Mouse (Mus musculus) naive thymus-derived CD4-positive, alpha-beta T cell, adult 2 months (primary cell): Measurements from ENCODE around the gene Cryzl1.
A peak's percentile ranks its signal among the peaks of the same experiment; 100 is the strongest.

Source experiments
- DNase-seq: peaks from one replicate; pipeline ENCODE4 v3.0.0-alpha.2; 2011; ENCODE audit warnings: low read depth

Gene Cryzl1

DNA sequence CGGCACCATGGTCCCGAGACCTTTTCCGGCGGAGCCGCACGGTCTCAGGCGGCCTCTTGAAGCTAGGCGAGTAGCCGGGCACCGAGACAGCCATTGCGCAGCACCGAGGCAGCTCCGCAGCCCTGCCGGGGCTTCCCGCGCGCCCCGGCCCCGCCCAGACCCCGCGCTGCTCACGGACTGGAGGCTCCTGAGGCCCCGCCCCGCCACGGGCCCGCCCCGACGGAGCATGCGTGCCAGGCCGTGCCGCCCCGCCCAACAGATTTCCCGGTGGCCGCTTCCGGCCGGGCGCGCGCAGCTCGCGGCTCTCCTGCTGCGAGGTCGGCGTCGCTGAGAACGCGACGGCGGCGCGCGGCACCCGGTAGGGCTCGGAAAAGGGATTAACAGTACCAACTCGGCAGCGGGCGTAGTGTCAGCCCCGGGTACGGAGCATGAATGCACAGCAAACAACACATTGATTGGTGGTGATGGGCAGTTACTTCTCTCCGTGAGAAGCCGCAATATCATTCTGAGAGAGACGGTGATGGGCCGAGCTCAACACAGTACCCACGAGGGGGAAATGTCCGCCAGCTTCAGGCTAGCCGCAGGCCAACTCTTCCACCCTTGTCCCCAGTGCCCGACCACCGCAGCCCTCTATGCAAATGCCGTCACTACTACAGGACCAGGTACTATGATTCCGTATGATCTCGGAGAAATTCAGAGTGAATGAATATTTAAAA is 40.0 kb downstream of the Cryzl1 start, which contains the start of gene Donson:
Gene Donson (minus strand): TSS at position 152 of the 716 bp plus-strand sequence.
- peak; percentile 97 for DNase-seq

DNA sequence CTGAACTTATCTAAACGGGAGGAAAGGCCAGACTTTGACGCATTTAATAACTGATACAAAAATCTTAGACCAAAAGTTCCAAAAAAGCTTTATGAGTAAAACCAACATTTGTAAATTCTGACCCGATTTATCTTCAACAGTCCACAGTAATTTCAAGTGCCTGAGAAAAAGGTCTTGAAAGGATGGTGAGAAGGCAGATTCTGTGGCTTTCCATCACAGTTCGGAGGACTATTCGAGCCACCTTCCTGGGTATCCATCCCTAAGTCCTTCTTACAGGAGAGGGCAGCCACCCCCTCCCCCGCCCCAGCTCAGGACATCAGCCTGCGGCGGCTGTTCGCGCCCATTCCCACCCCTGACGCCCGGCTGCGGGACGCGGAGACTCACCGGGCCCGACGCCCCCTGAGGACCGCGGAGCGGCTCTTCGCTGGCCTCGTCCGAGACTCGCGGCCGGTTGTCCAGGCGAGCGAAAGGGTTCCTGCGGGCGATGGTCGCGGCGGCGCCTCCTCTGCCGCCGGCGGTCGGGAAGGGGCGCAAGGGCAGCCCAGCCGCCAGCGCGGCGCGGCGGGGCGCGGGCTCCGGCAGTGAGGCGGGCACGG is 40.7 kb downstream of the Cryzl1 start:
- DNase-seq, result no peak

DNA sequence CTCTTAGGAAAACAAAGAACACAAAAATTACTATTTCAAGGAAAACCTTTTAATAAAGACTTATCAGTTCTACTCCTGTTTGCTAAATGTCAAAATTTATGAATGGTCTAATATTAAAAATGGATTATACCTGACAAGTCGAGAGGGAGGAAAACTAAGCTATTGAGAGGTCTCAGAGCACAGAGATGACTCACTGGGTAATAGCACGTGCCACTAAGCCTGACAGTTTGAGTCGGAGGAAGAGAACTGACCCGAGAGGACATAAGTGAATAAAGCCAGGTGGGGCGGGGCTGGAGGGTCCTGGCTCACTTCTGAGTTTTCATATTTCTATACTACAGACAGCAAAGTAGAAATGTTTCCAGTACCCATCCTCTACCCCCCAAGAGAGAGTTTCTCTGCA is 42.4 kb downstream of the Cryzl1 start:
- no peak for DNase-seq

DNA sequence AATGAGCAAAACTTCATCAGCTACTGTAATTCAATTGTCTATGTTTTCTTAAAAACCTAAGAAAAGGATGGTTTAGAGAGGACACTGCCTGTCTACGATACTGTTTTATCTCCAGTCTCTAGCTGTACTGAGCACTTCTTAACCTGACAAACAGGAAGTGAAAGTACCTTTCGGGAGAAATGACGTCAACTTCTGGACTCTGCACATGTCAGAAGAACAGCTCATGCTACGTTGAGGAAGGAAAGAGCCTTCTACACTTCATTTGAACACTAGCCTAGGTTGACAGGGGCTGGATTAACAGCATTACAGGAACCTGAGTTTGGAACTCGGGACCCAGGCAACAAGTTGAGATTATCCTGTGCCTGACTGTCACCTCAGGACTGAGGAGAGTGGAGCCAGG is 43.2 kb downstream of the Cryzl1 start:
- peak; percentile 91 for DNase-seq

DNA sequence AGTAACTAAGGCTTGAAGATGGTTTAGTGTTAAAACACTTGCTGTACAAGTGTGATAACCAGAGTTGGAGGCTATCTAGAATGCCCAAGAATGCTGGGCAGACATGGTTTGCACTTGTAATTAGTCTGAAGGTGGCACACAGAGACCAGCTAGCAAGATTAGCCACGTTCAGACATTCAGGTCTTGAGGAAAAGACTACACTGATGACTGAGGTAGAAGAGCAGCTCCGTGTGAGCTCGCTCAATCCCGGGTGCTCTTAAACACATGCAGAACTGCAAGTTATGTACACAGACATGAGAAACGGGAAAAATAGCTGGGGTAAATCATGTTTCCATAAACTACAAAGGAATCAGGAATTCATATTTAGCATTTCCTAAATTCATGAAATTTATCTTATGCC is 48.1 kb downstream of the Cryzl1 start:
- DNase-seq, result no peak

DNA sequence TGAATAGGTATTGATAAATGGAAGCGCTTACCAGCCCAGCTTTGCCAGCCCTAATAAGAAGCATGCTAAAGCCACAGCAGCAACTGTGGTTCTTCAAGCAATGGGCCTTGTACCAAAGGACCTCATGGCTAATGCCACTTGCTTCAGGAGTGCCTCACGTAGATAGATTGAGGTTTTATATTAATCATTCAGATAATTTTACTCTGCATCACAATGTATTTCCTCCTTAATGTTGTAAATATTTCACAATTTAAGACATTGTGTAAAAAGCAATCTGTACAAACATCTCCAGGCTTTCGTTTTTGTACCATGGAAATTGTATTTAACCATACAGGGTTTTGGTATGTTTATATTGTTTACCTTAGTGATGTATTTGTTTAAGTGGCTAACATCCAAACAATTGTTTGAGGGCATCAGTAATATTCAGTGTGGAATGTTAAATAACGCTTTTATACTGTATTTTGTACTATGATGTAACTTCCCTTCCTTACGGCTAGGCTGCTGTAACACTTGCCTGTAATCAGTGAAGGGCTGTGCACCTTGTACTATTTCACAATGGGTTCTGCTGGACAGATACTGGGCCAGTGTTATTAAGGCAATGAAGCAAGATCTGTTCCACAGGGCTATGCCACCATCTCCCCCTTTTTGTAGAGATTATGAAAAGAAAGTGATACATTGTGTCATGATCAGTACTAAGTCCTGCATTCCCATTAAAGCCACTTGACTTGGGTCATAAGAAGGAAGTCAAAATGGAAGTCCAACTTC is 50.4 kb downstream of the Cryzl1 start:
- DNase-seq, result no peak

DNA sequence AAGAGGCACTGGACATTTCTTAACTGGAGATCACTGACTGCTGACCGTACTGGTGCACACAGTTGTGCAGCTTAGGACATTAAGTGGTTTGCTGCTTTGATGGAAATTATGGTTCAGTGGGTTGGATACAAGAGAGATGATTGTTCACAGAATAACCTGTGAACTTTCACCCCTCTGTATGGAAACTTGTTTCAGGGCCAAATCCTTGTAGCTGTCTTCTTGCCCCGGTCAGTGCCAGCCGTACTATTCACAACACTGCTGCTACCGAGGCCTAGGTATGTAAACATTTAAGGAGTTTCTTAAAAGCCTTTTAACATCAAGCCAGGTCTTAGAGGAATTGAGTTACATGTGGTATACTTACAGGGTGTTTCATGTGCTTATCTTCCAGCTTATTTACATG is 54.3 kb downstream of the Cryzl1 start:
- no peak for DNase-seq

DNA sequence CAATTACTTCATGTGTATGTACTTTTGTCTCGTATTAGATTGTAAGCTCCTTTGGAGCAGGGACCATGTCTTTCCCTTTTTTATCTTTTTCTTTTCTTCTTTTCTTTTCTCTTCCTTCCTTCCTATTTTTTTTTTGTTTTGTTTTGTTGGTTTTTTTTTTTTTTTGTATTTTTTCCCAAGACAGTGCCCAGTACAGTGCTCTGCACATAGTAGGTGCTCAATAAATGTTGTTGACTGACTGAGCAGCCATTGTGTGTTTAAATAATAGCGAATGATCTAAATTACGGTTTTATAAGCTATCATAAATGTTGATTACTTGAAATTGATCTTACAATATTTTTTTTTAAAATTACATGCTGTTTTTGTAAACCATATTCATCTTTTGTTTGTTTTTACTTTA is 65.0 kb downstream of the Cryzl1 start:
- DNase-seq, result no peak

DNA sequence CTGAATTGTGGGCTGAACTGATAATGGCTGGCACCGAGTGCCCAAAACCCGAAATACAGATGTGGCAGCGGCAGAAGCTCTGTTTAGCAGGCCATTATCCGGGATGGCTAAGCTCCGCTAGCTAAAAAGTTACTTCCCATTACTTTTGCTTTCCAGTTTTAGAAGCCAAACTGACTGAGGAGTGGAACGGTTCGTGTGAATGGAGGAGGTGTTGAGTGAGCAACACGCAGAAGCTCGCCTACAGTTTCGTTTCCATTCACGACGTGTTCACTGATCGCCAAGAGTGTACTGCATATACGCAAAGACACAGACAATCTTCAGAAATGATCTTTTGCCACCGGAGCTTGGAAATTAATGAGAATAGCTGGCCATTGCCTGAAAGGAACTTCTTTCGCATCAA is 66.4 kb downstream of the Cryzl1 start:
- no peak for DNase-seq

DNA sequence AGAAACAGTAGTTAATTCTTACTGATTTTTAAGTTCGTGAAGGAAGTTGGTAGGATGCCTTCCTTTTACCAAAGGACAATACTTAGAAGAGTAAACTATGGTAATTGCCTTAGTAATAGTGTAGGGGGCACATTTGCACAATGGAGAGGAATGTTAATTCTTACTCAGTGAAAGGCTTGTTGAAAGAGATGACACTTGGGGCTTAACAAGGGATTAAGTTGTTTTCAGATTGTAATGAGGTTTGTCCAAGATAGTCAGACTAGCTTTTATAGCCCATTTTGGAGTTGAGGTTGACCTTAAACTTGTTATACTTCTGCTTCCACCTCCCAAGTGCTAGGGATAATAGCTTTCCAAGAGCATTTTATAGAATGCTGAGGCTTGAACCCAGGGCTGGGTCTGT is 67.4 kb downstream of the Cryzl1 start:
- DNase-seq, result no peak

DNA sequence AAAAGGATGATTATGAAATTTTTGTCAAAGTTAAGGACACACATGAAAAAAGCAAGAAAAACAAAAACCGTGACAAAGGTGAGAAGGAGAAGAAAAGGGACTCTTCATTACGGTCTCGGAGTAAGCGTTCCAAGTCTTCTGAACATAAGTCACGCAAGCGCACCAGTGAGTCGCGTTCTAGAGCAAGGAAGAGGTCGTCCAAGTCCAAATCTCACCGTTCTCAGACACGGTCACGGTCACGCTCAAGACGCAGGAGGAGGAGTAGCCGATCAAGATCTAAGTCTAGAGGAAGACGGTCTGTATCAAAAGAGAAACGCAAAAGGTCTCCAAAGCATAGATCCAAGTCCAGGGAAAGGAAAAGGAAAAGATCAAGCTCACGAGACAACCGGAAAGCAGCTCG is 69.0 kb downstream of the Cryzl1 start:
- DNase-seq, result no peak

DNA sequence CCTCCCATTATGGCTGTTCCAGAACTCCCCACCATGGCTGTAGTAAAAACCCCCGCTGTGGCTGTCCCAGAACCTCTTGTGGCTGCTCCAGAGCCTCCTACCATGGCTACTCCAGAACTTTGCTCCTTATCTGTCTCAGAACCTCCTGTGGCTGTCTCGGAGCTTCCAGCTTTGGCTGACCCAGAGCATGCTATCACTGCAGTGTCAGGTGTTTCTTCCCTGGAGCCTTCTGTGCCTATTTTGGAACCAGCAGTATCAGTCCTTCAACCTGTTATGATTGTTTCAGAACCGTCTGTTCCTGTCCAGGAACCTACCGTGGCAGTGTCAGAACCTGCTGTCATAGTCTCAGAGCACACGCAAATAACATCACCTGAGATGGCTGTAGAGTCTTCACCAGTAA is 70.3 kb downstream of the Cryzl1 start:
- DNase-seq, result no peak

DNA sequence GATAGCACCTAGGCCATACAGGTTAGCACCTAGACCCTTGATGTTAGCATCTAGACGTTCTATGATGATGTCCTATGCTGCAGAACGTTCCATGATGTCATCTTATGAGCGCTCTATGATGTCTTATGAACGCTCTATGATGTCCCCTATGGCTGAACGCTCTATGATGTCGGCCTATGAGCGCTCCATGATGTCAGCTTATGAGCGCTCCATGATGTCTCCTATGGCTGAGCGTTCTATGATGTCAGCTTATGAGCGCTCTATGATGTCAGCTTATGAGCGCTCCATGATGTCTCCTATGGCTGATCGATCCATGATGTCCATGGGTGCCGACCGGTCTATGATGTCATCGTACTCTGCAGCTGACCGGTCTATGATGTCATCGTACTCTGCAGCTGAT is 71.5 kb downstream of the Cryzl1 start:
- DNase-seq, result no peak

DNA sequence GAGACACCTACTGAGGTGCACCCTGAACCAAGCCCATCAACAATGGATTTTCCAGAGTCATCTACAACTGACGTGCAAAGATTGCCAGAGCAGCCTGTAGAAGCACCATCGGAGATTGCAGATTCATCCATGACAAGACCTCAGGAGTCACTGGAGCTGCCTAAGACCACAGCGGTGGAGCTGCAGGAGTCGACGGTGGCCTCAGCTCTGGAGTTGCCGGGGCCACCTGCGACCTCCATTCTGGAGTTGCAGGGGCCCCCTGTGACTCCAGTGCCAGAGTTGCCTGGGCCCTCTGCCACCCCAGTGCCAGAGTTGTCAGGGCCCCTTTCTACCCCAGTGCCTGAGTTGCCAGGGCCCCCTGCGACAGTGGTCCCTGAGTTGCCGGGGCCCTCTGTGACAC is 73.5 kb downstream of the Cryzl1 start:
- no peak for DNase-seq

DNA sequence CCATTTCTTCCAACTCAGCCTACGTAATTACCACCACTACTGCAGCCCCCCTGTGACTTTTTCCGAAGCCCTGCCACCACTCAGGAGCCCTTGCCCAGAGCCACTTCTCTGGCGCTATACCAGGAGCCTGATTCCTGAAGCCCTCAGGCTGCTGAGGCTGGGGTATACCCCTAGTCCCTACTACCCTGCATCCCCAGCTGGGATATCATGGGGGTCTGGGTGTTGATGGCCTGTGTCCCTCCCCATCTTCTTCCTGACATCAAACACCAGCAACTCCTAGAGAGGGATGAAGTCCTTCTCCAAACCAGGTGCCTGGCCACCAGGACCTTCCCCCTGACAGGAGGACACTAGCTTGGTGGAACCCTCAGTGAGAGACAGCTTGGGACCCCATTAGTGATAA is 76.6 kb downstream of the Cryzl1 start:
- no peak for DNase-seq

DNA sequence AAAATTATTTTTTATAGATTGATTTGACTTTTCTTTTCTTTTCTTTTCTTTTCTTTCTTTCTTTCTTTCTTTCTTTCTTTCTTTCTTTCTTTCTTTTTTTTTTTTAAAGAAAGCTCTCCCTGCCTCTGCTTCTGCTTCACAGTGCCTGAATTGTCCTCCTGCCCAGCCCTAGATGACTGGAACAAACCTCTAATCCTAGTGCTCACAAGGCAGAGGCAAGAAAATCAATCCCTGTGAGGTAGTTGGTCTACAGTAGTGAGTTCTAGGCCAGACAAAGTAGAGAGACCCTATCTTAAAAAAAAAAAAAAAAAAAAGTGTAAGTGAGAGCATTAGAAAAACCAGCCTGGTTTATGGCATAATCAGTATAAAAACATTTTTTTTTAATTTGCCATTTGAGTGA is 79.0 kb downstream of the Cryzl1 start:
- DNase-seq, result no peak

DNA sequence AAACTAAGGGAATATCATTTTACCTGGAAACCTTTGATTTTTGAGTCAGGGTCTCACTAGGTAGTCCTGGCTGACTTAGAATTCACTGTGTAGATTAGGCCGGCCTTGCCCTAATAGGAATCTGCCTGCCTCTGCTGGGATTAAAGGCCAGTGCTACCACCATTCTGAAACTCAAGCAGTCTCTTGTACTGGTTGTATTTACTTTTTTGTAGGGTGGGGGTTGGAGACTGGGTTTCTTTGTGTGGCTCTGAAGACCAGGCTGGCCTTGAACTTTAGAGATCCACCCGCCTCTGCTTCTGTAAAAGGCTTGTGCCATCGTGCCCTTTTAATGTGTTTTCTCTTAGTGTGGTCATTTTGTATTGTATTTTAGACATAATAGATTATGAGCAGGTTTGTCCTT is 79.5 kb downstream of the Cryzl1 start:
- no peak for DNase-seq

DNA sequence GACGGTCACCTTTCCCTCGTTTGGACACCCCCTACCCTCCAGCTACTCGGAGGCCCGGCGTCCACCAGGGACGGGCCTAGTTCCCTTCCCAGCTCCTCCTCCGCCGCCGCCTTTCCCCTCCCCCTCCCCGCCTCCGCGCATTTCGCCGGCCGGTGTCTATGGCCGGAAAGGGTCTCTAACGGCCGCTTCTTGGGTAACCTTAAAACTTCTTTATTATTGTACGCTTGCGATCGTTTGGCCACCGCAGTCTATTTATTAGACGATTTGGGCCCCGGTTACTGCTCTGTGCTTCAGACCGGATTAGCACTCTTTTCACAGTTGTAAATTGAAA is 80.6 kb downstream of the Cryzl1 start:
- DNase-seq, result no peak

DNA sequence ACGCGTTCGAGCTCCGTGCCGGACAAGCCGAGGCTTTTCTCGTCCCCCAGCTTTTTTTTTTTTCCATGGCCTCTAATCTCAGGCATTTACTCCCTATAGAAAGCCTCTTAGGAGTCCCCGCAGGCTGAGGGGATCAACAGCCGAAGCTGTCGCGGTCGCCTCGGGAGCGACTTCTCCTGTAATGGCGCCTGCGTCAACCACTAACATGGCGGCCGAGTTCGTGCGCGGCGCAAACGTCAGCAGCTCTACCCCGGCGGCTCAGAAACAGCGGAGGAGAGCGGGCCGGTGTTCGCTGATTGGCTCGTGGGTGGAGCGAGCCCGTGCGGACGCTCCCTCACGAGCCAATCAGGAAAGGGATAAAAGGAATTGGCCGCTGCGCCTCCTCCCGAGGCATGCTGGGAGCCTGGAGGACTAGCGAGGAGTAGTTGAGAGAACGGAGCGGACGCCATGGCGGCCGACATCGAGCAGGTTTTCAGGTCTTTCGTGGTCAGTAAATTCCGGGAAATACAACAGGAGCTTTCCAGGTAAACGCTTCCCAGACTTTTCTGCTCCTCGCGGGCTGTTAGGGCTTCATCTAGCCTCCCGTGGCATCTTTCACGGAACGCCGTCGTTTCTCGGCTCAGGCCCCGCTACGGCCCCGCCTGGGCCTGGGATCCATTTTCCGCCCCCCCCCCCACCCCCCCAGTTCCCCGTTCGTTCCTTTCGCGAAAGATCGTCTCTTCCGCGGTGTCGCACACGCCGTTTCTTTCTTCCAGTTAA is 81.1 kb downstream of the Cryzl1 start, which contains the start of gene Son:
Gene Son (plus strand): TSS at position 46 of the 759 bp plus-strand sequence.
- peak; percentile 97 for DNase-seq

DNA sequence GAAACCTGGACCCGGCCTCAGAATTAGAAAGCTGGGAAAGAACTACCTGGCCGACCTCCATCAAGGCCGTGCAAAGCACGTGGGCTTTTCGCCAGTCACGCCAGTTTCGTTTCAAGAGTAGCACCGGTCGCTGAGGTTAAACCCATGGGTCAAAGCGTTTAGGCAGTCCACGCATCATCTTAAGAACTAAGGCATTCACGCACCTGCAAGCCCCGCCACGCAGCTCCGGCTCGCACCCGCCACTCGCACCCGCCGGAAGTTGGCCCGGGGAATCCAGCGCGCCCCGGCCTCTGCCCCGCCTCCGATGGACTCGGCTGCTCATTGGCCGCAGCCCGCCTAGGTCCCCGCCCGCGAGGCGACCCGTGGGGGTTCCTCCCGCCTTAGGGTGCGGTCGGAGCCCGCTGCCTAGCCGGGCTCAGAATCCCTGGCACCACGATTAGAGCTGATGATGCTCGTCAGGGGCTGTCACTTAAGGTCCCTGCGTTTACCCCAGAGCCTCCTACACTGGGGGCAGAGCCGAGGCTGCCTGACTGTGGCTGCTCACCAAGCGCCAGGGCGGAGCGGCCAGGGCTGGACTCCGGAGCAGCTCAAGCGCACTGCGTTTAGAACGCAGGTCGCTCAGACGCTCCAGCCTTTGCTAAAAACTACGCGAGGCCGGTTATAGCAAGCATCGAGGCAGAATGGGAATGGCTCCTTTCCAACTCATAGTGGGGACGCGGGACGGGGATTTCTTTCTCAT is 81.9 kb downstream of the Cryzl1 start, which contains the start of gene Gart:
Gene Gart (minus strand): TSS at position 272 of the 739 bp plus-strand sequence.
- peak; percentile 92 for DNase-seq

DNA sequence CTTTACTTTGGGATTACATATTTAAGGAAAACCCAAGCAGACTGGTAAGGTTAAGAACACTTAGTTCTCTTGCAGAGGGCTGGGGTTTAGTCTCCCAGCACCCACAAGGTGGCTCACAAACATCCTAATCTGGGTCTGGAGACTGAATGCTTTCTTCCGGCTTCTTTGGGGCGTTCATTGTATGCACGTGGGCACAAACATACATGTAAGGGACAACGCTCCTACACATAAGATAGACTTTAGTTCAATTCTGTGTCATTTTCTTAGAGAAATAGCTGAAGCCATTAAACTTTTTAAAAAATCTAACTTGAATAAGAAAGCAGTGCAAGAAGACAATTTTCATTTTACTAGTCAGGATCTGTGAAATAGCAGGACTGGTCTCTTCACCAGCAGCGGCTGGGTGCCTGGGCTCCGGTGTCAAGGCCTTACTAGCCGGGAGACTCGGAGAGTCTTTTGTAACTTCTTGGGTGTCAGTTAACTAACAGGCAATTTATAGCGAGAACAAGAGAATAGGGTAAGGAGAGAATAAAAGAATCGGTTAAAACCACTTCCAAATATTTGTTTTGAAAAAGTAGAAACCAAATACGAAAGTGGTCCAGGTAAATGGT is 82.7 kb downstream of the Cryzl1 start:
- DNase-seq, result peak; percentile 83
